Mouse (Mus musculus) left cerebral cortex, adult 8-10 months (tissue): ENCODE data around the gene Kmt2d. TPM values are rescaled to one million over a fixed set of nuclear protein-coding genes. Genes with fewer than 3 reads are reported as not detected.

Experiments
- DNase-seq, 2 experiments: peaks; one replicate each; pipeline ENCODE4 v3.0.0; 2022; ENCODE audit warnings: low spot score in 2 of 2
- total RNA-seq, 4 experiments: library from RNA; stranded (reverse); gene quantifications; 2 replicates each; pipeline ENCODE4 v1.2.4; 2022

Kmt2d gene
- total RNA-seq, 4 experiments from 2014 or later = 65.4 to 88.7 (median 76.5) TPM

DNA sequence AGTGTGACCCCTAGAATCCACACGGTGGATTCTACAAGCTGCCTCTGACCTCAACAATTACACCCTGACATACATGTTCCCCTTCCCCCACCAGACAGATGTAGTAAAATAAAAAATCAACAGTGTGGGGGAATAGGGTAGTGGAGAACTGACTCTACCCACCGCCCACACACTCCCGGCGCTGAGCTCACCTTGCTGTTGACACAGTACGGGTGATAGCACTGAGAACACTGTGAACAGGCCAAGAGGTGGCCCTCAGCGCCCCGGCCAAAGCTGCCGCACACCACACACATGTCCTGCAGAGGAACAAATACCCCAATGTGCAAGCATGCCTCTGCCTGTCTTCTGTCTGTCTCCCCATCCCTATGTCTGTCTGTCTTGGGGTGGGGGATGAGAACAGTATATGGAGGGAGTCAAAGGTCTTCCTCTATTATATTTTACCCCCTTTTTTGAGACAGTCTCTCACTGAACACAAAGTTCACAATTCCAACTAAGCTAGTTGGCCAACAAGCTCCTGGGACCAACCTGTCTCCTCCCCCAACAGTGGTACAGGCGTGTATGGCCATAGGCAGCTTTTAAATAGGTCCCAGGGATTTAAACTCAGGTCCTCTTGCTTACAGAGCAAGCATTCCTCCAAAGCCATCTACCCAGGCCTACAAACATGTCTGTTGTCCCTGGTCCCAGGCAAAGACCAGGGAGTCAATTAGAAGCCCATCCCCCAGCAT lies 11.5 kb downstream of the Kmt2d start:
- DNase-seq = no peak

DNA sequence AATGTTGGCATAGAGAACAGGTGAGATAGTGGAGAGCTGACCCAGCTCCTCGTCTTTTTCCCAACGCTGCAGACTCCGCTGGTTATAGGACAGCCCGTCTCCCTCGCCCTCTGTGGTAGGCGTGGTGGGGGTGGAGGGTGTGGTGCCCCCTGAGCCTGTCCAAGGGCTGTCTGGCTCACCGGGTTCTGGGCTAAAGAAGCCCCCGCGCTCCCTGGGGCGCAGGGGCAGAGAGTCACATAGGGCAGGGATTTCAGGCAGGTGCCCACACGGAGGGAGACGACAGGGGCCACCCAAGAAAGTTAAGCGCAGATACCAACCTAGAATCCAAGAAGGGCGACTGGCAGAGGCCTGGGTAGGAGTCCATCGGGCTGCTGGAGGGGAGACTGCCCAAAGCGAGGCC lies 16.8 kb downstream of the Kmt2d start:
- no peak for DNase-seq

DNA sequence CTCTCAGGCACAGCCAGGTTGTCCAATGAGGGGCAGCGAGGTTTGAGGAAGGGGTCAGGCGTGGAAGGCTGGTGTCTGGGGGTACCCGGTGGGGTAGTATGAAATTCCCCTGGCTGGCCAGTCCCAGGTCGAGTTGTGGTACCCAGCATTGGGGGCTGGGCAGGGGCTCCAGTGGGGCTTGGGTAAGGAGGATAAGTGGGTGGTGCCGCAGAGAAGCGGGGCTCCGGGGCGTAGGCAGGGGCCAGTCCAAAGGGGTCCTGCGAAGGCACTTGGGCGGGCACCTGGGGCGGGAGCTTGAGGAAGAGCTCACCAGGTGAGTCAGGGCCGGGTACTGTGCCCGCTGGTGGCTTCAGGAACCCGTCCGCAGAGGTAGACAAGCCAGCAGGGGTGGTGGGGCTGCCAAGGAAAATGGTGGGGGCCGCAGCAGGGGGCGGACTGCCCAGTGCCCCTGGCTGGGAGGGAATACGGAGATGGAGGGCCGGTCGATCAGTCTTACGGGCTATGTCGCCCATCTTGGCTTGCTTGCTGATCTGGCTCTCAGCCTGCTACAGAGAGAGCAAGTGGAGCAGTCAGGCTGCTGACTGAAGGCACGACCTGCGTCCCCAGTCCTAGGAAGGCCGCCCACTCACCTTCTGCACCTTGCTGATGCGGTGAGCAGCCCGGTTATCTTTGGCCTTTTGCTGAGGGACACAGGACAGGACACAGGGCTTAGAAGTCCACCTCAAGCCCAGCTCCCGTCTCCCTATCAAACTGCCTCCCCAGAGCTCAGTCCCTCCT lies 17.7 kb downstream of the Kmt2d start:
- DNase-seq = no peak

DNA sequence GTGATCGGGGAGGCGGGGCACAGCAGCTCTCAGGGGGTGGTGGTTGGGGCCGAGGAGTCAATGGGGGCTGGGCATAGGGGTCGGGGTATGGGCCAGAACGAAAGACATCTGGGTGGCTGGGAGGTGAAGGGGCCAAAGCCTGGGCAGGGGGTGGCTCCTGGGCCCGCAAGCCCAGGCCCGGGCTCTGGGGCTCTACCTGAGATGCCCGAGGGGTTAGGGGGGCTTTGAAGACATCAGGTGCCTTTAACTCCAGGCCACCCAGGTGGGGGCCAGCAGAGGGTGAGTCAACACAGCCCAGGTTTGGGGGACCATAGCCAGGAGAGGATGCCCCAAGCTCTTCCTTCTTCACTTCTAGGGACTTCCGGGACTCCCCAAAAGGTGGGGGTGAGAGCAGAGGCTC lies 18.3 kb downstream of the Kmt2d start:
- no peak for DNase-seq

DNA sequence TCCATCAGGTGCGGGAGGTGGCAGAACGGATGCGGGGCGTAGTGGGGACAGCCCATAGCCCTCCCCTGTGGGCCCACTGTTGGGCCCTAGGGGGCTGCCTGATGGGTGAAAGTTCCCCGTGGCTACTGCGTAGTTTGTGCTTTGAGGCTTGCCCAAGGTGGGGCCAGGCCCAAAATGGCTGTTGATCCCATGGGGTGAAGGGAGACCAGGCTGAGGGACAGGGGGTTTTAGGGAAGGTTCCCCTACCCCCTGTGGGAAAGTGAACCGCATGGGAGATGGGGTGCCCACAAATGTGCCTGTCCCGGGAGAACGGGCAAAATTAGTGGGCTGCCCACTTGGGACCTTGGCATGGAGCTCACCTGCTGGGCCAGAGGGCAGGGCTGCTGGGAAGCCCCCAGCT lies 18.9 kb downstream of the Kmt2d start:
- no peak for DNase-seq

DNA sequence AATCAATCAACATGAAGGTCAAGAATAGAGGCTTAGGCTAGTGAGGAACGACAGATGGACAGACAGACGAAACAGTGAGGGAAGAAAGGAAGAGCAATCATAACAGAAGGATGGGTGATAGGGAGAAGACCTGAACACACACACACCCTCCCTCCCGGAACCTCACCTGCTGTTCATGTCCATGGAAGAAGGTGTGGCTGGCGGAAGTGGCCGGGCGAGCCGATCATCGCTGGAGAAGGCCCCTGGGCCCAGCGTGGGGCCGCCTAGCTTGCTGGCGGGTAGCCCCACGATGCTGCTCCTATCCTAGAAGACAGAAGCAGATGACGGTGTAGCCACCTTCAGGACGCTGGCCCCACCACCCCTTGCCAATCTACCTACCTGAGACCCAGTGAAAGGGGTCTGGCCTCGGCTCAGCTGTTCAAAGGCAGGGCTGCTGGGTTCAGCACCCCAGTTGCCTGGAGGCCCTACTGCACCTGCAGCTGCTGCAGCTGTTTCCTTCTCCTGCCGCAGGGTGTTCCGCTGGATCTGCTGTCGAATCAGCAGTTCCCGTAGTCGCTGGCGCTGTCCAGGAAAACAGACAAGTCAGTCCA lies 19.7 kb downstream of the Kmt2d start:
- DNase-seq = no peak

DNA sequence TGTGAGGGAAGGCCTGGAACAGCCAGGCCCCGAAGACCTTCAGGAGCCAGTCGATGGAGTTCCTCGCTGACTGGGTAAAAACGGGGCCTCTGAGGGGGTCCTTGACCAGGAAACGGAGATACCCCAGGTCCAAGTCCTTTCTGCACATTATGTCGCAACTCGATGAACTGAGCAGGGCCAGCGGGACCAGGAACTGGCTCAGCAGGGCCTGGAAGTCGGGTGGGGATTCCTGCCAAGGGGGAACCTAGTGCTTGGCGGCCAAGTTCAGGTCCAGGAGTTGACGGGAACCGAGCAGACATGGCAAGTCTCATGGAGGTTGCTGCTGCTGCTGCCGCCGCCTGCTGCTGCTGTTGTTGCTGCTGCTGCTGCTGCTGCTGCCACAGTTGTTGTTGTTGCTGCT lies 20.3 kb downstream of the Kmt2d start:
- no peak for DNase-seq

DNA sequence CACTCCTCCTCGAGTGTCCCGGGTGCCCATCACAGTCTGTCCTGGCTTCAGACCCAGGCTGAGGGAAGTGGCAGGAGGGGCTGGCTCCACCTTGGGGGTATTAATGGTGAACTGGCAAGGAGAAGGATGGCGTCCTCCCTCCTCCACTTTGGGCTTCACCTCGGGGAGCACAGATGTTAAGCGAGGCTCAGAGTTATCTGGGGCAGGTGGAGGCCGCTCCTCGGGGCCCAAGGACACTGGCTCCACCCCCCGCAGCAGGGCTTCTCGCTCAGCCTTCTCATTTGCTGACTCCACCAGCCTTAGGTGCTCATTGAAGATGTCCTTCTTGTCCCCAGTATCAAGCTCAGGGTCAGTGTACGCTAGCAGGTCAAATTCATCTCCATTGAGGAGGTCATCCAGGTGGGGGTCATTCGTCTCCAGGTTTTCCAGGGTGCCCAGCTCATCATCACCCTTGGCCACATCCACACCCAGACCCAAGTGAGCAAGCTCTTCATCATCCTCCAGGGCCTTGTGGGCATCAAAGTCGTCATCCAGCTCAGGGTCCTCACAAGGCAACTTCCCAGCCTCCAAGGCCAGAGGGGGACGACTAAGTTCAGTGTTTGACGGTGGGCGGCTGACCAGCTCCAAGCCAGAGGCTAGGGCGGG lies 20.9 kb downstream of the Kmt2d start:
- DNase-seq = no peak

DNA sequence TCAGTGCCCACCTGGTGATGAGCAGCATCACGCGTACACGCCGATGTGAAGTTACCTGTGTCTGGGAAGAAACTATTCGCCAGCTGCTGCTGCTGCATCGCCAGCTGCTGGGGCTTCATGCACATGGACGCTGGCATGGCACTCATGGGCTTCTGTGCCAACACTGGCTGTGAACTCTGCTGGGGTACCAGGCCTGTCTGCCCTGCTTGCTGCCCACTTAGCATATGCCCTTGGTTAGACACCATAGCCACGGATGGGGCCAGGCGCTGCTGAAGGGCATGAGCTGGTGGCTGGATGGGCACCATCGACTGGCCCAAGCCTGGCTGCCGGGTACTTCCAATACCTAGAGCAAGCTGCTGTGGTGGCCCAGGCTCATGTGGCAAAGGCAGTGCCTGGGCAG lies 21.8 kb downstream of the Kmt2d start:
- no peak for DNase-seq

DNA sequence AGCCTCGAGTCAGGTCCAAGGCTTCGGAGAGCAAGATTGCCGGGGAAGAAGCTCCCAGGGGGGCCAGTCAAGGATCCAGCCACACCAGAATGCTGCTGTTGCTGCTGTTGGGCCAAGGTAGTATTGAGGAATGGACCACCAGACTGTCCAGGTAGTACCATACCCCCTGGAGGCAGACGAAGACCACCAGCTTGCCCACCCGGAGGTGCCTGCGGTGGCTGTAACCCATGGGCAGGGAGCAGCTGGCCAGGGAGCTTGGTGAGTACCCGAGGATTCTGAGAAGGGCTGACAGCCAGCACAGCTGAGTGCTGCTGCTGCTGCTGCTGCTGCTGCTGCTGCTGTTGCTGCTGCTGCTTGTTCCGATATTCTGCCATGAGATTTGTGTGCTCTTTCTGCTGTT lies 24.9 kb downstream of the Kmt2d start:
- DNase-seq = no peak

DNA sequence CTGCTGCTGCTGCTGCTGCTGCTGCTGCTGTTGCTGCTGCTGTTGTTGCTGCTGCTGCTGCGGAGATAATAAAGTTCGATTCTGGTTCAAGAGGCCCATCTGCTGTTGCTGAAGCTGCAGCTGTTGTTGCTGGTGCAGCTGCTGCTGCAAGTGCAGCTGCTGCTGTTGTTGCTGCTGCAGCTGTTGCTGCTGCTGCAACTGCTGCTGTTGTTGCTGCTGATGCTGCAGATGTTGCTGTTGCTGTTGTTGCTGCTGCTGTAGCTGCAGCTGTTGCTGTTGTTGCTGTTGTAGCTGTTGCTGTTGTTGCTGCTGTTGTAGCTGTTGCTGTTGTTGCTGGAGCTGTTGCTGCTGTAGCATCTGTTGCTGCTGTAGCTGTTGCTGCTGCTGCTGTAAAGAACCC lies 25.9 kb downstream of the Kmt2d start:
- no peak for DNase-seq

DNA sequence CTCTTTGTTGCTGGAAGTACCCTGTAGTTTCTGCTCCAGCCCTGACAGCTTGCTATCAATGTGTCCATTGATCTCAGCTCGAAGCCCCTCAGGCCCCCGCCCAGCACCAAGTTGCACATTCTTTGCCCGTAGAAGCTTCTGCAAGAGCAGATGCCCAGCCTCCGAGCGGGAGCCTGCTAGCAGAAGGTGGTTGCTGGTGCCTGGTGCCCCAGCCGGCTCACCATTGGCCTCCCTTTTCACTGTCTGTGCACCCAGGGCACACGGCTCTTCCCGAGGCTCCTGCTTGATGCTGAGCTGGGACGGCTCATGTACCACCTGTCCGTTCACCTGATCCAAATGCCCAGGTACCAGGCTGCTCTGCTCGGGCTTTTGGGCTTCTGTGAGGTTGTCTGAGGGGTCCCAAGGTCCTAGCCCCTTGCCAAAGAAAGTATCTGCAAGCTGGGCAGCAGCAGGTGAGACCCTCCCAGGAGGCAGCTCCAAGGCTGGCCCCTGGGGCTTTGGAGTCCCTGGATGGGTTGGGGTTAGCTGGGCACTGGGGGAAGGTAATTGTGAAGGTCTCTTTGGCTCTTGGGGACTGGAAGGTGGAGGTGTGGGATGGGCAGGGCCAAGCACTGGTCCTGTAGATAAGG lies 27.3 kb downstream of the Kmt2d start:
- no peak for DNase-seq

DNA sequence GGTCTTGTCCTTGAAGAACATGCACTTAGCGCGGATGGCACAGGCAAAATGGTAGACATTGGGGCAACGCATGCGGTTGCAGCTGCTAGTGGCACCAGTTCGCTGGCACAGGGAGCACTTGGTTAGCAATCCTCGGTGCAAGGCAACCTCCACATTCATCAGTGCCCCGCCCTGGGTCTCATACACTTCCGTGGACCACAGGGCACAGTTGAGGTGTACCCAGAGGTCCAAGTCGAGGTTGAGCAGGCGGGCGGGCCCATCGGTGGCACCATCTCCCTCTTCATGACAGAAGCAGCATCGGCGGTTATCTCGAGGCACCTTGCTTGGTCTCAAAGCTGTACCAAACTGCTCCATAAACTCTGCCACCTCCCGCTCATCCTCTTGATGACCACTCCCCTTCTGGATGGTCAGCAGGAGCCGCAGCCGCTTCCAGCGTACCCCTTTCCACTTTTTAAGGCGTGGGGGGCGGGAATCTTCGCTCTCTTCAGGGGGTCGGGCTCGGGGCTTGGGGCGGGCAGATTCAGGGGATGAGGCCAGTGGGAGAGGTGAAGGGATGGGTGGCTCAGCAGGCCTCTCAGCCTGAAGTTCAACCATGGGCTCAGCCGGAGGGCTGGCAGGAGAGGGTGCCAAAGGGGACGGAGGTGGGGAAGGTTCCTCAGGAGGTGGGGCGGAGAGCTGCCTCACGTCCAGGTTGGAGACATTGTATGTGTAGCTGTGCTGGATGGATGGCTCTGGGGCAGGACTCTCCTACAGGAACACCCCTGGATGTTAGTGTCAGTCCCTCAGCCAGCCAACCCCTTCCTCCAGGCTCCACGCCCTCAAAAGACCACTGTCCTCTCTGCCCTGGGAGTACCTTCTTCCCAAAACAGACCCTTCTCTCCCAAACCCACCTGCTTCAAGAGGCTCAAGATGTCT lies 31.1 kb downstream of the Kmt2d start:
- no peak for DNase-seq

DNA sequence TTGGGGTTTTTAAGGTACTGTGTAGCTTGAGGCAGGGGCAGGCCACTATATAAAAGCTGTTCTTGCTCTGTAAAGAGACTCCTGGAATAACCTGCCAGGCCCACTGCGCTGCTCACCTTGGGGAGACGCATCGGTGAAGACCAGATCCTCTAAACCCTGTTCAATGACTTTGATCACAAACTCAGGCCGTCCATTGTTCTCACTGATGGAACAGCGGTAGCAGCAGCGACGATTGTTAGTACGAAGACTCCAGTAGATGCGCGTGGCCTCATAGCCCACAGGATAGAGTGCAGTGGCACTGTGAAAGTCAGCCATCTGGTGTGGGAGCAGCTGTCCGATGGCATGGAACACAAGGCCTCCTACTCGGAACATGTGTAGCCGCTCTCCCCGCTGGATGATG lies 31.8 kb downstream of the Kmt2d start:
- no peak for DNase-seq

DNA sequence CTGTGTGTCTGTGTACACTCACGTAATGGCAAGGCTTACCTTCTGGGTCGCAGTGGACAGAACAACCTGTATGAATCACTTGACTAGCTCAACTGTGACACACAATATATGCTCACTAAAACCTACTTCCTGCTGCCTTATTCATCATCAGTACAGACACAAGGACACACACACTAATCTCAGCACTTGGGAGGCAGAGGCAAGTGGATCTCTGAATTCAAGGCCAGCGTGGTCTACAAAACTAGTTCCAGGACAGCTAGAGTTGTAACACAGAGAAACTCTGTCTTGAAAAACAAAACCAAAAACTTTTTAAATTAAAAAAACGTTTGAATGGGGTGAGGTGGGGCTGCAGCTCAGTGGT lies 33.3 kb downstream of the Kmt2d start:
- no peak for DNase-seq

DNA sequence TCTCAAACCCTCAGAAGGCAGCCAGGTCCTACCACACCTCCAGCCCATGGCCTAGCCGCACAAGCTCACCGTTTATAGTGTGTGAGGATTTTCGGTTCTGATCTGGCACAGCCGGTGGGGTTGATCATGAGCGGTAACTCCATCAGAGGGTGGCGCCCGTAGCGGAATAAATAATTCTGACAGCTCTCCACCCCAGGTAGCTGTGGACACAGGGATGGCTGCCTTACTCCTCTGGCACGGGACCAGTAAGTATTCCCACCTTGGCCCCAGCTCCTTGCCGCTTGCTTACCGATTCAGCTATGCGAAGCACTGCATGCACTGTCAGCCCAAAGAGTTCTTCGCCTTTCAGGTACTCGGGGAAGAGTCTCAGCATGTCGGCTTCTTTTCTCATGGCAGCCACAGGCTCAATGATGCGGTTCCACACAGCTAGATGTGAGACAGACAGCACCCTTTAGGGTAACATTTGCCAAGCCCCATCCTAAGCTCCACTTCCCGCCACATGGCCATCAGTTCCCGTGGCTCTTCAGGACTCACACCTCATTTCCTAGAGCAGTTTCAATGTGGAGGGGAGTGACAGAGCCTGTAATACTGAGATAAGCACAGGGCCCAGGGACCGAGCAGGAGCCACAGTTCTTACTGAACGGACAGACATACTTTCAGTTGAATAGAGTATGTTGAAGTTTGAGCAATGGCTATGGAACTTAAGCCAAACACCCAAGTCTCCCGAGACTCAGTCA lies 33.8 kb downstream of the Kmt2d start:
- no peak for DNase-seq

DNA sequence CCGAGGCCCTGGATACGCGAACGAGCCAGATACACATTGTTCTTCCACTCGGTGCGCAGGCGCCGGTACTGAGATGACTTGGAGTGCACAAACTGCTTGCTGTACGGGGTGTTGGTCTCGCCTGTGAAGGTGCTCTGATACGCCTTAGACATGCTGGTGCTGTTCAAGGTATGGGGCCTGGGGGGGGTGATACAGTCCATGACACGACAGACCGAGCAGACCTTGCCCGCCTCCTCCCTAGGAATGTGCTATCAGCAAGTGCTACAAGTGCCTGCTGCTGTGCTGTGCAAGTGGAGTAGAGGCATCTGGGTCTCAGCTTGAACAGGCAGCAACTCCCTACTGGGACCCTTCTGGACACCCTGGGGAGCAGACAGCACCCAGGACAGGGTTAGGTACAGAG lies 35.7 kb downstream of the Kmt2d start:
- DNase-seq = no peak

DNA sequence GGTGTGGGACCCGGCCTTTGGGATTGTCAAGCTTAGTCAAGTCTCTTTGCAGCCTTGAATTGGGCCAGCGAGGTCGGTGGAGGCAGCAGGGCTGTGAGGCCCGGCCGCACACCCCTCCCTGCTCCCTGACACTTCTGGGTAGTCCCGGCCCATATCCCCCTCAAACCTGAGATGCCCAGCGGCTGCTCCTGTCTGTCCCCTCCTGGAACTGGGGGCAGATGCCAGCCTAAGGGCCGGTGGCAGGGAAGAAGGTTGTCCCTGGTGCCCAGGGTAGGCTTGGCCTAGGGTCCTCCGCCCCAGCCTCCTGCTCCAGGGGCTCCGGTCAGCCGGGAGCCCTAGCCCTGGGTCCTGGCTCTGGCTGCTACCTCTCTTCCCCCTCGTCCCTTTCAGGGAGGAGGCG lies 36.9 kb downstream of the Kmt2d start:
- DNase-seq = no peak

DNA sequence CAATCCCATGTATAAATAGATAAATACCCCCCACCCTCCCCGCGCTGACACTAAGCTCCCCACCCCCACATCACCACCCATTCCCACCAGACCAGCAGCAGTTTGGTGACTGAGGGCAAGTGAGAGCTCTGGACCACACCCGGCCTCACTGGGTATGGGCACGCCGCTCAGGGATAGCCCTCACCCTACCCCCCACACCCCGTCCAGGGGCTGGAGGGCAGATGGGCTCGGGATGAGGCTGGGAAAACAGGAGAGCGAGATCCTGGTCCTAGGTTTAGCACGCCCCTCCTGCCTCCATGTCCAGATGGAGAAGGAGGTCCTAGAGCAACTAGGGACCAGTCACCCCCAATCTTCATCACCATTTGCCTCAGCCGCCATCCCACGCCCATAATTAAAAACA lies 37.7 kb downstream of the Kmt2d start:
- no peak for DNase-seq
